Mouse (Mus musculus): ENCODE results near the gene Tbc1d32.

DNA sequence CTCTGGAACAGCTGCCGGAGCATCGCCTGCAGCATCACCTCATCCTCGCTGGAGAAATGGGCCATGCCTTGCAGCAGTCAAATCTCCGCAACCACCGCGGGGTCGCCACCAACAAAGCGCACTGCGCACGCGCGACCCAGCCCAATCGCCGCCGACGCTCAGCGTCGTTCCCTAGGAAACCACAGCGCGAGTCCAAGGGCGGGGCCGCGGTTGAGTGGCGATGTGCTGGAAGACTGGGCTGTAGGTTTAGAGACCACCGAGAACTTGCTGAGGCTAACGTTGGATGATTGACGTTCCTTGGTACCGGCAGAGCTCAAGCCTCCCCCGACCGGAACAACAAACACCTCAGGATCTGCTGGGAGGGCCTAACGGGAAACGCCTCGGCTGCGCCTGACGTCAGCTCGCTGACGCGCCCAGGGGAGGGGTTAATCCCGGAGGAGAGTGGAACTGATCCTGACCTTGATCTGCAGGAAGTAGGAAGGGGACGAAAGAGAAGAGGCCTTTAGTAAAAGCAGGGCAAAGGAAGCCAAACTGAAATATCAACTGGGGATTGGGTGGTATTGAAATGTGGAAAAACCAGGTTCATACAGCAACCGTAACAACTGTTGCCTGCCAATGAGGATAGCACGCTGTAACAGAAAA is at the start of gene Tbc1d32:
- no peak for TF ChIP-seq CTCF (conservative IDR thresholded peaks at IDR 0.05; ENCODE audit: low read length)
- TF ChIP-seq NANOG (IDR thresholded peaks at IDR 0.05; ENCODE audit: borderline replicate concordance, low read length) = no peak
- no peak for TF ChIP-seq POU5F1 (IDR thresholded peaks at IDR 0.05; ENCODE audit: borderline replicate concordance, low read length)
